Mouse (Mus musculus) forebrain, embryonic 13.5 days (tissue): ENCODE measurements at regions not wholly inside any gene's neighbourhood (a gene's known extent, or its start where the extent isn't known, plus 50 kb on each side); places are given as distances from the start of the nearest gene placed in this dataset.

Source experiments
- ATAC-seq: fragments of 200-750 bp; cut with Nextera tagmentation; 2 replicates; pipeline ENCODE4 v1.8.0; 2017
- H3K27ac ChIP-seq: fragments of 300-500 bp; sonication (generic); 2 replicates; pipeline ENCODE4 v1.5.1; 2015; ENCODE audit warnings: inconsistent platforms, mild to moderate bottlenecking, moderate library complexity
- H3K27me3 ChIP-seq: fragments of 300-500 bp; sonication (generic); 2 replicates; pipeline ENCODE4 v1.6.1; 2015; ENCODE audit warnings: mild to moderate bottlenecking, inconsistent platforms
- H3K36me3 ChIP-seq: fragments of 300-500 bp; sonication (generic); 2 replicates; pipeline ENCODE4 v1.6.1; 2015; ENCODE audit warnings: mild to moderate bottlenecking, inconsistent platforms; ENCODE audit not compliant: poor library complexity, severe bottlenecking
- H3K4me1 ChIP-seq: fragments of 300-500 bp; sonication (generic); 2 replicates; pipeline ENCODE4 v1.6.1; 2015; ENCODE audit warnings: inconsistent platforms
- H3K4me2 ChIP-seq: fragments of 300-500 bp; sonication (generic); 2 replicates; pipeline ENCODE4 v1.6.1; 2015; ENCODE audit warnings: inconsistent platforms, mild to moderate bottlenecking, moderate library complexity
- H3K4me3 ChIP-seq: fragments of 300-500 bp; sonication (generic); 2 replicates; pipeline ENCODE4 v1.5.1; 2015; ENCODE audit warnings: mild to moderate bottlenecking, inconsistent platforms
- H3K9ac ChIP-seq: fragments of 300-500 bp; sonication (generic); 2 replicates; pipeline ENCODE4 v1.6.1; 2015; ENCODE audit warnings: mild to moderate bottlenecking, inconsistent platforms
- H3K9me3 ChIP-seq: fragments of 300-500 bp; sonication (generic); replicated peaks from 2 replicates; pipeline ENCODE4 v1.6.1; 2016; ENCODE audit warnings: inconsistent platforms
- WGBS: fragments of 180-500 bp; shearing (Covaris S2); methylation state at CpG from one replicate; pipeline ENCODE4 v1.1.7; 2015; 5-methylcytosine and 5-hydroxymethylcytosine counted together

- ATAC-seq, result no peak
- H3K9me3 ChIP-seq, result no peaks in the 10 kb centered on the region
- H3K9ac ChIP-seq, result no peak overlapping the region
- WGBS, result 90% methylated on average over 3 of the region's 3 CpGs
- no peaks in the 10 kb centered on the region for H3K27me3 ChIP-seq
- H3K36me3 ChIP-seq, result no peaks in the 10 kb centered on the region
- H3K4me2 ChIP-seq, result no peak overlapping the region
- no peak overlapping the region for H3K4me3 ChIP-seq
- no peaks in the 10 kb centered on the region for H3K4me1 ChIP-seq
- H3K27ac ChIP-seq, result no peak overlapping the region
Observed at GRCm38 (mm10) chr14:11417857-11418256, 61.3 kb upstream of the Gm3839 start.

- H3K4me3 ChIP-seq, result no peak overlapping the region
- H3K9me3 ChIP-seq, result no peaks in the 10 kb centered on the region
- no peak for ATAC-seq
- no peaks in the 10 kb centered on the region for H3K4me1 ChIP-seq
- H3K27me3 ChIP-seq, result no peaks in the 10 kb centered on the region
- H3K36me3 ChIP-seq, result no peaks in the 10 kb centered on the region
- H3K9ac ChIP-seq, result no peak overlapping the region
- H3K27ac ChIP-seq, result no peak overlapping the region
- no peak overlapping the region for H3K4me2 ChIP-seq
- WGBS, result 55% methylated on average over 1 of the region's 1 CpGs
Observed at GRCm38 (mm10) chr14:11422306-11422705, 65.8 kb upstream of the Gm3839 start.

- Histone ChIP-seq H3K4me3 (no peak overlapping the region), H3K9ac (no peak overlapping the region), H3K27me3 (no peaks in the 10 kb centered on the region), H3K36me3 (no peaks in the 10 kb centered on the region), H3K4me1 (no peaks in the 10 kb centered on the region), H3K4me2 (no peak overlapping the region), H3K27ac (no peak overlapping the region), H3K9me3 (no peaks in the 10 kb centered on the region)
- peak; percentile 66; the same call in 1 of the 2 replicates for ATAC-seq
- 86% methylated on average over 16 of the region's 16 CpGs for WGBS
Observed at GRCm38 (mm10) chr14:11428256-11429240, 72.0 kb upstream of the Gm3839 start.

GRCm38 (mm10) chr14:11435166-11435784 is 78.7 kb upstream of the Gm3839 start:
- H3K4me3 ChIP-seq, result no peak overlapping the region
- WGBS, result 84% methylated on average over 7 of the region's 7 CpGs
- no peak overlapping the region for H3K27ac ChIP-seq
- ATAC-seq, result no peak
- no peaks in the 10 kb centered on the region for H3K9me3 ChIP-seq
- H3K4me1 ChIP-seq, result no peaks in the 10 kb centered on the region
- no peaks in the 10 kb centered on the region for H3K27me3 ChIP-seq
- H3K36me3 ChIP-seq, result no peaks in the 10 kb centered on the region
- no peak overlapping the region for H3K4me2 ChIP-seq
- H3K9ac ChIP-seq, result no peak overlapping the region

- Histone ChIP-seq H3K4me2 (no peak overlapping the region), H3K4me3 (no peak overlapping the region), H3K27ac (no peak overlapping the region), H3K9ac (no peak overlapping the region), H3K27me3 (no peaks in the 10 kb centered on the region), H3K9me3 (no peaks in the 10 kb centered on the region), H3K36me3 (no peaks in the 10 kb centered on the region), H3K4me1 (no peaks in the 10 kb centered on the region)
- no peak for ATAC-seq
- 76% methylated on average over 2 of the region's 2 CpGs for WGBS
Observed at GRCm38 (mm10) chr14:11438611-11439010, 82.1 kb upstream of the Gm3839 start.

GRCm38 (mm10) chr14:11440176-11440575 is 83.7 kb upstream of the Gm3839 start:
- ATAC-seq, result no peak
- 80% methylated on average over 2 of the region's 2 CpGs for WGBS
- Histone ChIP-seq H3K27ac (no peak overlapping the region), H3K36me3 (no peaks in the 10 kb centered on the region), H3K4me3 (no peak overlapping the region), H3K4me1 (no peaks in the 10 kb centered on the region), H3K9ac (no peak overlapping the region), H3K9me3 (no peaks in the 10 kb centered on the region), H3K27me3 (no peaks in the 10 kb centered on the region), H3K4me2 (no peak overlapping the region)

GRCm38 (mm10) chr14:11449958-11450357 is 93.4 kb upstream of the Gm3839 start:
- Histone ChIP-seq H3K9me3 (0 out of 2 replicates have a peak, but pooled peaks cover 2% of the 10 kb centered on the region), H3K27me3 (no peaks in the 10 kb centered on the region), H3K36me3 (no peaks in the 10 kb centered on the region), H3K27ac (no peak overlapping the region), H3K9ac (no peak overlapping the region), H3K4me1 (no peaks in the 10 kb centered on the region), H3K4me2 (no peak overlapping the region), H3K4me3 (no peak overlapping the region)
- no peak for ATAC-seq
- 98% methylated on average over 2 of the region's 2 CpGs for WGBS

- no peaks in the 10 kb centered on the region for H3K4me1 ChIP-seq
- H3K27ac ChIP-seq, result no peak overlapping the region
- no peak overlapping the region for H3K4me3 ChIP-seq
- no peak for ATAC-seq
- H3K36me3 ChIP-seq, result no peaks in the 10 kb centered on the region
- no peaks in the 10 kb centered on the region for H3K27me3 ChIP-seq
- WGBS, result 92% methylated on average over 3 of the region's 3 CpGs
- H3K9me3 ChIP-seq, result no peaks in the 10 kb centered on the region
- H3K4me2 ChIP-seq, result no peak overlapping the region
- no peak overlapping the region for H3K9ac ChIP-seq
Observed at GRCm38 (mm10) chr14:11477731-11478130, 75.6 kb upstream of the Ptprg start.

DNA sequence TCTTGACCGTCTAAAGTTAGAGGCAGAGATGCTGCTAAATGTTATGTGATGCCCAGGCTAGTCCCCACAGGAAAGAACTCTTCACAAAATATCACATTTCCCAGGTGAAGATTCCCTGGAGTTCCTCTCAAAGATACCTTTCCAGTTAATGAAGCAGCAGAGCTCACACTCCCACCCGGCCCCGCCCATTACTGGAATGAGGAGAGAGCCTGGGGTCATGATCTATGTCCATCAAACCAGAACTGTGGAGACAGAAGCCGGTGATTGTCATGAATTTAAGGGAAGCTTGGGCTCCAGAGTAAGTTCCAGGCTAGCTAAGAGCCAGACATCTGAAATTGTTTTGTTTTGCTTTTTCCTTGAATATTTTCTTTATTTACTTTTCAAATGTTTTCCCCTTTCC is 71.2 kb upstream of the Ptprg start:
- WGBS, result 79% methylated on average over 4 of the region's 4 CpGs
- ATAC-seq, result no peak
- H3K36me3 ChIP-seq, result no peaks in the 10 kb centered on the region
- H3K27ac ChIP-seq, result no peak overlapping the region
- H3K9me3 ChIP-seq, result no peaks in the 10 kb centered on the region
- H3K4me2 ChIP-seq, result no peak overlapping the region
- H3K9ac ChIP-seq, result no peak overlapping the region
- H3K27me3 ChIP-seq, result no peaks in the 10 kb centered on the region
- H3K4me3 ChIP-seq, result no peak overlapping the region
- H3K4me1 ChIP-seq, result no peaks in the 10 kb centered on the region

- Histone ChIP-seq H3K9me3 (no peaks in the 10 kb centered on the region), H3K4me1 (no peaks in the 10 kb centered on the region), H3K4me2 (no peak overlapping the region), H3K4me3 (no peak overlapping the region), H3K27me3 (no peaks in the 10 kb centered on the region), H3K27ac (no peak overlapping the region), H3K9ac (no peak overlapping the region), H3K36me3 (no peaks in the 10 kb centered on the region)
- 83% methylated on average over 3 of the region's 3 CpGs for WGBS
- no peak for ATAC-seq
Observed at GRCm38 (mm10) chr14:11486287-11486686, 67.0 kb upstream of the Ptprg start.

DNA sequence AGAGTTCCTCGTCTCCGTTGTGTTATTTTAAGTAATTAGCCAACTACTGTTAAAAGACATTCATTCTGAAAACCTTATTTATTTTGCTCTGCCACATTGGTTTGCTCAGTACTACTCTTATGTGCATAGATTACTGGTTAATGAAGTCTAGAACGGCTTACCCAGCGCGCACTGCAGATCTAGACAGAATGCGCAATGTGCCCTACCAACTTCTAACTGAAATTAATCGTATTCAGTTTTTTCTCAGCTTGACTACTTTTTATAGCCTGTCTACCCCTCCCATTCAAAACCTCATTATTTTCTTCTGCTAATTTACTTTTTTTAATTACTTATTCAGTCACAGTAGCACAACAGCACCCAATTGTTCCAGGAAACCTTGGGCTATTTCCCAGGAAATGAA is 51.6 kb upstream of the Ptprg start:
- Histone ChIP-seq H3K27me3 (no peaks in the 10 kb centered on the region), H3K27ac (no peak overlapping the region), H3K36me3 (no peaks in the 10 kb centered on the region), H3K4me2 (no peak overlapping the region), H3K4me1 (0 out of 2 replicates have a peak, but pooled peaks cover 7% of the 10 kb centered on the region), H3K4me3 (no peak overlapping the region), H3K9me3 (no peaks in the 10 kb centered on the region), H3K9ac (no peak overlapping the region)
- ATAC-seq, result peak; percentile 55; the same call in 1 of the 2 replicates
- 47% methylated on average over 7 of the region's 7 CpGs for WGBS

- H3K4me1 ChIP-seq, result 0 out of 2 replicates have a peak, but pooled peaks cover 7% of the 10 kb centered on the region
- no peak overlapping the region for H3K4me3 ChIP-seq
- H3K27me3 ChIP-seq, result no peaks in the 10 kb centered on the region
- H3K9ac ChIP-seq, result no peak overlapping the region
- no peak for ATAC-seq
- no peaks in the 10 kb centered on the region for H3K9me3 ChIP-seq
- H3K36me3 ChIP-seq, result no peaks in the 10 kb centered on the region
- H3K4me2 ChIP-seq, result no peak overlapping the region
- no peak overlapping the region for H3K27ac ChIP-seq
Observed at GRCm38 (mm10) chr14:11503156-11503555, 50.2 kb upstream of the Ptprg start.
